Mouse (Mus musculus) macrophage (primary cell): ENCODE results near the gene Ccdc8. TPM values are rescaled to one million over a fixed set of nuclear protein-coding genes. Genes with fewer than 3 reads are reported as not detected.

Experiments
- H3K27ac ChIP-seq: fragments of 350-480 bp; formaldehyde crosslinking; 2 replicates; pipeline ENCODE4 v1.9.0; 2021
- H3K36me3 ChIP-seq: fragments of 350-480 bp; formaldehyde crosslinking; 2 replicates; pipeline ENCODE4 v1.9.0; 2021; ENCODE audit errors: inconsistent target
- H3K4me3 ChIP-seq: fragments of 350-480 bp; formaldehyde crosslinking; 2 replicates; pipeline ENCODE4 v1.9.0; 2021; ENCODE audit errors: inconsistent target
- H3K79me2 ChIP-seq: fragments of 350-480 bp; formaldehyde crosslinking; 2 replicates; pipeline ENCODE4 v1.9.0; 2021; ENCODE audit errors: inconsistent target
- WGBS: methylation state at CpG from one replicate; pipeline ENCODE4 v1.1.7; 2026; ENCODE audit warnings: inconsistent platforms; ENCODE audit not compliant: missing documents; 5-methylcytosine and 5-hydroxymethylcytosine counted together
- polyA plus RNA-seq: library from polyadenylated mRNA; stranded (reverse); fragments of 250-400 nt; gene quantifications from 3 replicates; pipeline ENCODE4 v1.2.4, GENCODE M21; 2018; ENCODE audit warnings: inconsistent platforms

Ccdc8 gene
- polyA plus RNA-seq, 1 experiment from 2014 or later, result 0.03 TPM

DNA sequence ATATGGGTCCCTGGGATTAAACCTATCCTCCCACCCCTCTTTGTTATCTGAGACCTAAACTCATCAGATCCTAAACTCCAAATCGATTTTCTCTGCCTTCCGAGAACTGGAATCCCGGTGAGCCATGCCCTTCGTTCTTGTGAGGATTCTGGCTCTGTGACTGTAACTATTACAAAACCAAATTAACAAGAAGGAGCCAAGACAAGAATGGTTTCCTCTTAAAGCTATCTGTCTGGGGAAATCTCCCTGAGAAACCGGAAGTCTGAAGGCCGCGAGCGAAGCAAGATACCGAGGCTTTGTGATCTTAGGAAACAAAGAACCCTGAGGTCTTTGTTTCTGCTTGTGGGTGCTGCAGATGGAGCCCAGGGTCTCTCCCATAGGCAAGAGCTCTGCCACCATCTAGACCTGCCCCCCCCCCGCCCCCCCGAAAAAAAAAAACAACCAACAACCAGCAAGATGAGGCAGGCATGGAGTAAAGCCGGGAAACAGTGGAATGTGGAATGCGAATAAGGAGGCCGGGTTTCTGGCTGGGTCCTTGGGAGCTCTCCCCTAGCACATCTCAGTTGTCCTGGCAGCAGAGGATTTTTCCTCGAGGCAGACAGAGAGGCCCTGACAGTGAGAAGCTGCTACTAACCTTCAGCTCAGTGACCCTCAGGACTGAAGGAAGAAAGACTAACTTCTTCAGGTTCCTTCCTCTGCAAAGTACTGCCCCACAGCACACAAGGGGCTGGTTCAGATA is 2.3 kb upstream of the Ccdc8 start:
- Histone ChIP-seq H3K27ac (no peak overlapping the region), H3K79me2 (no peaks in the 10 kb centered on the region), H3K4me3 (no peak overlapping the region), H3K36me3 (no peaks in the 10 kb centered on the region)
- WGBS, result 28% methylated on average over 15 of the region's 15 CpGs

DNA sequence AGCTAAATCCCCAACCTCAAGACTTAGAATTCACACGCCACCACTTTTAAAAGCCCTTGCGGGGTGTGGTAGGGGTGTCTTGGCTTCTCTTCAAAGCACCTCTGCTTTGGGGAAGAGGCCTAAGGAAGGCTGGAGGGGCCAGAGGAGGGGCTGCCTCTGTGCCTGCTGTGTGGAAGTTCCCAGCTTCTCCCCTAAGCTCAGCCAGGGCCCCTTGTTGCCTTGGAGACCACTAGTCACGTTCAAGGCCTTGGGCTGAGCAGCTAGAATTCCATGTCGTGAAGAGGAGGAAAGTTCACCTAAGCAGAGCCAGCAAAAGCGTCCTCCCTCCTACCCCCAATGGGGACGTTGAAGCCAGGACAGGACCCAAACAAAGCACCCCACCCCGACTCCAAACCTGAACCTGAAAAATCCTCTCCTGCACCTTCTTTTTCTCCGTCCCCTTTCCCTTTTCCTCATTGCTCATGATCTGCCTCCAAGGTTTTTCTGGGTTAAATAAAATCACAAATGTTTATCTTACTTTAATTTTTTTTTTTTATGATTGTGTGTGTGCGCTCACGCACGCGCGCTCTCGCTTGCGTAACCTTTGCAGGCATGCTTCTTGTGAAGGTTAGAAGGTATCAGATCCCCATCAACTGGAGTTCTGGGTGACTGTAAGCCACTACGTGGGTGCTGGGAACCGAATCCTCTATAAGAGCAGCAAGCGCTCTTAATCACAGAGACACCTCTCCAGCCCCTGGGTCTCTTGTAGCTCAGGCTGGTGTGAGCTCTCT is 642 bp upstream of the Ccdc8 start:
- Histone ChIP-seq H3K79me2 (no peaks in the 10 kb centered on the region), H3K27ac (no peak overlapping the region), H3K4me3 (no peak overlapping the region), H3K36me3 (no peaks in the 10 kb centered on the region)
- 78% methylated on average over 16 of the region's 18 CpGs for whole genome bisulfite sequencing

GRCm38 (mm10) chr7:16993651-16994399 is 1.3 kb downstream of the Ccdc8 start:
- H3K27ac ChIP-seq, result no peak overlapping the region
- WGBS, result 18% methylated on average over 27 of the region's 27 CpGs
- H3K4me3 ChIP-seq, result no peak overlapping the region
- no peaks in the 10 kb centered on the region for H3K36me3 ChIP-seq
- no peaks in the 10 kb centered on the region for H3K79me2 ChIP-seq

- 23% methylated on average over 20 of the region's 20 CpGs for WGBS
- Histone ChIP-seq H3K27ac (no peak overlapping the region), H3K4me3 (no peak overlapping the region)
These were observed 1.9 kb downstream of the Ccdc8 start for GRCm38 (mm10) chr7:16994400-16994799.

DNA sequence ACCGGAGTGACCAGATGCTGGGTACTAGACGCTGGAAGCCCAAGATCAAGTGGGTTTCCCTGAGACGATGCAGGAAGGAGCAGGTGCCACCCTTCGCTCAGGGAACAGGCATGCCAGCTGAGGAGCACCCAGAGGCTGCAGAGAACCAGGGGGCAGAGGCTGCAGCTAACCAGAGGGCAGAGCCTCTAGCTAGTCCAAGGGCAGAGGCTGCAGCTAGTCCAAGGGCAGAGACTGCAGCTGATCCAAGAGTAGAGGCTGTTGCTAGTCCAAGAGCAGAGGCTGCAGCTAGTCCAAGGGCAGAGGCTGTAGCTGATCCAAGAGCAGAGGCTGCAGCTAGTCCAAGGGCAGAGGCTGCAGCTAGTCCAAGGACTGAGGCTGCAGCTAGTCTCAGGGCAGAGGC is 2.8 kb downstream of the Ccdc8 start:
- no peaks in the 10 kb centered on the region for H3K79me2 ChIP-seq
- no peak overlapping the region for H3K27ac ChIP-seq
- WGBS, result 94% methylated on average over 4 of the region's 4 CpGs
- H3K4me3 ChIP-seq, result no peak overlapping the region
- no peaks in the 10 kb centered on the region for H3K36me3 ChIP-seq

More at GRCm38 (mm10) chr7:16994400-16994799, 1.9 kb downstream of the Ccdc8 start:
- Histone ChIP-seq H3K36me3 (no peaks in the 10 kb centered on the region), H3K79me2 (no peaks in the 10 kb centered on the region)

- H3K36me3 ChIP-seq, result no peaks in the 10 kb centered on the region
- H3K4me3 ChIP-seq, result no peak overlapping the region
- no peaks in the 10 kb centered on the region for H3K79me2 ChIP-seq
- H3K27ac ChIP-seq, result no peak overlapping the region
- WGBS, result 74% methylated on average over 4 of the region's 4 CpGs
These were observed 6.7 kb downstream of the Ccdc8 start for GRCm38 (mm10) chr7:16999233-16999632.

GRCm38 (mm10) chr7:16999650-17000049 is 7.1 kb downstream of the Ccdc8 start:
- H3K4me3 ChIP-seq, result no peak overlapping the region
- H3K27ac ChIP-seq, result no peak overlapping the region
- H3K79me2 ChIP-seq, result no peaks in the 10 kb centered on the region
- H3K36me3 ChIP-seq, result no peaks in the 10 kb centered on the region
- WGBS, result 40% methylated on average over 4 of the region's 4 CpGs

- H3K79me2 ChIP-seq, result no peaks in the 10 kb centered on the region
- H3K27ac ChIP-seq, result peak overlapping the region; percentile 1; the same call in 1 of the 2 replicates
- H3K36me3 ChIP-seq, result peaks cover 27% of the 10 kb centered on the region
- no peak overlapping the region for H3K4me3 ChIP-seq
- 32% methylated on average over 7 of the region's 7 CpGs for WGBS
These were observed 10.1 kb downstream of the Ccdc8 start for GRCm38 (mm10) chr7:17002375-17003195.

- Histone ChIP-seq H3K36me3 (peaks cover 34% of the 10 kb centered on the region), H3K4me3 (no peak overlapping the region), H3K27ac (peak overlapping the region; percentile 1; the same call in 1 of the 2 replicates), H3K79me2 (no peaks in the 10 kb centered on the region)
- WGBS, result 69% methylated on average over 7 of the region's 7 CpGs
These were observed 10.9 kb downstream of the Ccdc8 start for GRCm38 (mm10) chr7:17003230-17003960.

DNA sequence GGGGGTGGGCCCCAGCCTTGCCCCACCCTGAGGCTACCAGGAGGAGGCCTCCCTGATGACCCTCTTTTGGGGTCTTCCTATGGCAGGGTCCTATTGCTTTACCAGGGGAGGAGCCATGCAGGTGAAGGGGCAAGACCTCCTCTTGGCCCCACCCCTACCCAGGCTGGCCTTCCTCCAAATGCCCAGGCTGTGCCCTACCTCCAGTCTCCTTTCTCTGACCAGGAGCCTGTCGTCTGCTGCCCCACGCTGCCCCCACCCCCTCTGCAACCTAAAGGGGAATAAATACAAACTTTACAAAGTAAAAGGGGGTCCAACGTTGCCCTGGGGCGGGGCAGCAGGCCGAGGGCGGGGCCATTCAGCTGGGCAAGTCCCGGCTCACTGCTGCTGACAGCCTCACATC is 12.2 kb downstream of the Ccdc8 start:
- Histone ChIP-seq H3K4me3 (no peak overlapping the region), H3K36me3 (peaks cover 45% of the 10 kb centered on the region), H3K79me2 (no peaks in the 10 kb centered on the region), H3K27ac (no peak overlapping the region)
- WGBS, result 91% methylated on average over 7 of the region's 7 CpGs

DNA sequence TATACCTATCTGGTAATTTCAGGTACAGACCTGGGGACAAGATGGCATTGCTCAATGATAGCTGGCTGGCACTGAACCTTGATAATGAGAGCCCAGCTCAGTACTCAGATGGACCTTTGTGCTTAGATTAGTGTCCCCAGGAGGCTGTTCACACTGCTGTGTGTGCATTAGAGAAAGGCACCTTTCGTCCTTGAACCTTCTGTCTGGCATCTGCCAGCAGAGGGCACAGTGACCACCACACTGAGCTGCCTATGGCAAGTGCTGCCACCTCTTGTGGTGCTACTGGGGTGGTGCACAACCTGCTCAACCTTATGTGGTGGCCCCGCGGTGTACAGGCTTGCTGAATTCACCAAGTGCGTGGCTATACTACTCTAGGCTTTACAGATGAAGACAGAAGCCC is 14.8 kb downstream of the Ccdc8 start:
- Histone ChIP-seq H3K4me3 (no peak overlapping the region), H3K36me3 (peaks cover 69% of the 10 kb centered on the region), H3K27ac (no peak overlapping the region), H3K79me2 (no peaks in the 10 kb centered on the region)
- 46% methylated on average over 4 of the region's 4 CpGs for WGBS

DNA sequence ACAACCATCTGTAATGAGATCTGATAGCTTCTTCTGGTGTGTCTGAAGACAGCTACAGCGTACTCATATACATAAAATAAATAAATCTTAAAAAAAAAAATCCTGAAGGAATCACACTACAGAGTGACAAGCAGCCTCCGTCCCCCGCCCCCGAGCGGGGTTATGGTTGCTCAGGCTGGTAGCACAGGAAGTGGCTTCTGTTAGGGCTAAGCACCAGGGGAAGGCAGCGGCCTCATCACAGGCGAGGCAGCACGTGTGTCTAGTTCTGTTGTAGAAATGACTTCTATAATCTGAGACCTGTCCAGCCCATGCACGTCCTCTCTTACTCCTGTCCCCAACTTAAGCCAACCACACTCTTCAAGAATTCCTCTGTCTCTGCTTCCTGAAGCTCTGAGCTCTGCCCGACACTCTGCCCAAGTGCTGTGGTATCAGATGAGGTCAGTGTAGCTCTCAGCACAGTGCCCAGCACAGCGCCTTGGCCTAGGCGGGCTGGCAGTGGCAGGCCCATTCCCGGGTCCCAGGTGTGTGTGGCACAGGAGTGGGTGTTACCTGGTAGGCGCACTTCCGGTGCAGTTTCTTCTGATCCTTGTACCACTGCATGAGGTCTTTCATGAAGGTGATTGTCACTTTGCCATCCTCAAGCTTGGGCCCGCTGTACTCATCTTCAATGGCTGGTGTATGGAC is 17.0 kb downstream of the Ccdc8 start:
- WGBS, result 58% methylated on average over 16 of the region's 16 CpGs
- Histone ChIP-seq H3K79me2 (no peaks in the 10 kb centered on the region; the same call in 1 of the 2 replicates), H3K27ac (no peak overlapping the region), H3K4me3 (no peak overlapping the region), H3K36me3 (peaks cover 90% of the 10 kb centered on the region)

DNA sequence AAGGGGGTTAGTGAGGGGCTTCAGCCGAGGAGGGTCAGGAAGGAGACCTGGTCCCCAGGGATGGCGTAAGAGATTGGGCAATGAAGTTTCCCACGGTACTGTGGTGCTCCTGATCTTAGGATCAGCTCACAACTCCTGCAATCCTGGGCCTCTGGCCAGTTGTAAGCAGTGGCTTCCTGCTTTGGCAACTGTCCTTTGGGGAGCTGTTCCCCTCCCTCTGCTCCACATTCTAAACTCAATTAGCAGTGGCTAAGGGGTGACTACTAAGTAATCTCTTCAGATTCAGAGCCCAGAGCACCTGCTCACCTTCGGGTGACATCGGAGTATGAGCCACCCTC is 17.5 kb downstream of the Ccdc8 start:
- H3K79me2 ChIP-seq, result no peaks in the 10 kb centered on the region; the same call in 1 of the 2 replicates
- no peak overlapping the region for H3K27ac ChIP-seq
- H3K36me3 ChIP-seq, result peaks cover 94% of the 10 kb centered on the region
- H3K4me3 ChIP-seq, result no peak overlapping the region
- WGBS, result 56% methylated on average over 5 of the region's 5 CpGs
